Mouse (Mus musculus) bone marrow, adult 2 months (tissue): ENCODE data around the gene Ccdc77. TPM values are rescaled to one million over a fixed set of nuclear protein-coding genes. Genes with fewer than 3 reads are reported as not detected.

Experiments used
- H3K27ac ChIP-seq: fragments of 200-500 bp; 2 replicates; pipeline ENCODE4 v1.5.1; 2012; ENCODE audit warnings: low read depth, mild to moderate bottlenecking, control low read depth, inconsistent platforms, low read length; ENCODE audit not compliant: control insufficient read depth, poor library complexity, insufficient read depth
- H3K4me1 ChIP-seq: fragments of 200-500 bp; 2 replicates; pipeline ENCODE4 v1.6.1; 2011; ENCODE audit warnings: low read length; ENCODE audit not compliant: control insufficient read depth, insufficient read depth
- H3K4me3 ChIP-seq: fragments of 200-500 bp; replicated peaks from 2 replicates; pipeline ENCODE3; 2011; ENCODE audit warnings: mild to moderate bottlenecking, low read depth, low read length, control low read depth; ENCODE audit not compliant: control insufficient read depth
- CTCF ChIP-seq: fragments of 200-500 bp; IDR thresholded peaks from 2 replicates; pipeline ENCODE4 v1.5.1; 2011; ENCODE audit warnings: low read length, control low read depth; ENCODE audit not compliant: control insufficient read depth, insufficient read depth
- POLR2A ChIP-seq: fragments of 200-500 bp; IDR thresholded peaks from 2 replicates; pipeline ENCODE4 v1.6.1; 2011; ENCODE audit warnings: low read depth, mild to moderate bottlenecking, control low read depth, low read length, borderline replicate concordance; ENCODE audit not compliant: control insufficient read depth
- WGBS: fragments of 180-500 bp; shearing (Covaris S2); methylation state at CpG from one replicate; pipeline ENCODE4 v1.1.7; 2018; 5-methylcytosine and 5-hydroxymethylcytosine counted together
- polyA plus RNA-seq: library from polyadenylated mRNA; stranded (reverse); fragments of >200 nt; gene quantifications from 2 replicates; pipeline ENCODE4 v1.2.4, GENCODE M21; 2011; ENCODE audit warnings: low replicate concordance; ENCODE audit not compliant: missing spikeins, insufficient read depth, insufficient read length

Ccdc77 gene
- polyA plus RNA-seq, 1 experiment = 15.7 TPM

DNA sequence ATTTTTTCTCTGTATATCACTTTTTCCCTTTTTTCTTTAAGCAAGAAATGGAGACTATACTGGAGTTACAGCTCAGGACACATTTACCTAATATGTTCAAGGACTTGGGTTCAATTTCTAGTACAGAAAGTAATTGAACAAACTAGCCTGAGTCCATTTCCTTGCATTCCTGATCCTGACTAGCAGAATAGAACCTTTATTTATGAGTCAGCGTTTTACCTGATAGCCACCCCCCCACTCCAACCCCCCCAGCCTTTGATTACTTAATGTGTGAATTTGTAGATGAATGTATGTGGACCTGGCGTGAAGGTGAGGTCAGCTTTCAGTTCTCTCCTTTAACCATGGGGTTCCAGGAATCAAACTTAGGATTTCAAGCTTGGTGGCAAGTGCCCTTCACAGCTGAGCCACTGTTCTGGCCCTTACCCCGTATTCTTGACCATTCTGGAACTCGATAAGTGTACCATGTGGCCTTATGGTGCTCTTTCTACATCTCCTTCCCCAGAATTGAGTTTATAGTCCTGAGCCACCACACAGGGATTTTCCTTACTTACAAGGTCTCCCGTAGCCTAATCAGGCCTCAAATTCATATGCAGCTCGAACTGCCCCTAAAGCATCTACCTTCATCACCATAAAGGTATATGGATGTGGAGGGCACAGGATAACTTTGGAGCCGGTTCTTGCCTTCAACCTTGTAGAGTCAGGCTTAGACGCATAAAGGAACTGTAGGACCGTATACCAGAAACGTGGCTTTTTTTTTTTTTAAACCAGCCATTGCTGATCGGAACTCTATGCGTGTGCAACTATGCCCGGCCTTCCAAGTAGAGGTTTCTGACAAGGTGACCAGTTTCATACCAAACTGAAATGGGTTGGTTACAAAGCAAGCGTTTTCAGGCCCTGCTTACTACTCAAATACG is 1.1 kb downstream of the Ccdc77 start:
- 17% methylated on average over 15 of the region's 15 CpGs for WGBS

DNA sequence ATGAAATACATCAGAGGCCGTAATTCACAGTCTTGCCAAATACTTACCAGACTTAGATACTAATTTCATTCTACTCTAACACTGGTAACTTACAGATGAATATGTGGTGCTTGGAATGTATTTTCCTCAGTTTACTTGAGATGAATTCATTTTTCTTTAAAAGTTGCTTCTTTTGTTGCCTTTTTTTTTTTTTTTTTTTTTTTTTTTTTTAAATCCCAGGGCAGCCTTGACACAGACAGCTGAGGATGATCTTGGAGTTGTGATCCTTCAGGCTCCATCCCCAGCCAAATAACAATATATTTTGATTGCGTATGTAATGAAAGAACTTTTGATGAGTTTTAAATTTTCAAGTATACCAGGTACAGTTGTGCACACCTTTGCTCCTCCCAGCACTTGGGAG is 2.0 kb downstream of the Ccdc77 start:
- no peak for TF ChIP-seq CTCF
- no peak for TF ChIP-seq POLR2A
- 92% methylated on average over 2 of the region's 2 CpGs for WGBS
- H3K4me1 ChIP-seq = no peaks in the 10 kb centered on the region; the same call in 1 of the 2 replicates
- no peak overlapping the region for H3K4me3 ChIP-seq
- H3K27ac ChIP-seq = no peak overlapping the region

More for the DNA sequence above, 1.1 kb downstream of the Ccdc77 start:
- TF ChIP-seq CTCF = no peak
- no peak for TF ChIP-seq POLR2A
- Histone ChIP-seq H3K4me1 (no peaks in the 10 kb centered on the region; the same call in 1 of the 2 replicates), H3K27ac (peak overlapping the region; percentile 91), H3K4me3 (peak overlapping the region; percentile 67)

DNA sequence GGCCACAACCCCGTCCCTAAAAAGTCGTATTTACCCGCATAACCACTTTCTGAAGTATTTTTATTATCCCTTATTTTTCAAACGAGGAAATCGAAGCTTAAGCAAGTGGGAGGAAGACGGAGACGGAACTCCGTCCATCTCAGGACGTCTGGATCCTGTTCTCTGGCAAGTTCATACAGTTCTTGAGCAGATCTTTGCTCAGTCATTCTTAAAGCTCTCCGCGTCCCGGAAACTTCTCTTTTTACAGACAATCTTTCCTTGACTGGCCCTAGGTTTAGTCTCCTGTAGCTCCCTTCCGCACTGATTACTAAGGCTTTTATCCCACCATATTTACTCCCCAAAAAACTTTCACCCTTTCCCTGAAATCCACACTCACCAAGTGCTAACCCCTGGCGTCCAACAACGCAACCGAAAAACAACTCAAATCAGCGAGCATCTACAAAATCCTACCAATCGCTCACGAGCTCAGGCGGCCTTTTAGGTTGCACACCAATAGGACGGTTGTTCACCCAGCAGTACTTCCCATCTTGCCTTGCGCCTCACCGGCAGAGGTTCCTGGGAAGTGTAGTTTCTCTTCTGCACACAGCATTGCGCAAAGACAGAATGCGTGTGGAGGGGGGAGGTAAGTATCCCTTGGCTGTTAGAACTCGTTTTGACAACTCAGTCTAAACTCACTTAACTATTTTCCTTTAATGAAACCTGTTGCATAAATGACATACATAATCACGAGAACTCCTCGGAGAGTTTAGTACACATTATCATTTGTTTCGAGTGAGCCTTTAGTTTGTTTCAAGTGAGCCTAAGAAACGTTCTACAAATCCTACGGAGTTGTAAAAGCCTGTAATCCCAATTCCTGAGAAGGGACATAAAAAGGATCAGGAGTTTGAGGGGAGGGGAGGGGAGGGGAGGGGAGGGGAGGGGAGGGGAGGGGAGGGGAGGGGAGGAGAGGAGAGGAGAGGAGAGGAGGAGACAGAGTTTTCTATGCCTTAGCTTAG is 6.9 kb downstream of the Ccdc77 start:
- Histone ChIP-seq H3K4me3 (peak overlapping the region; percentile 81), H3K27ac (peak overlapping the region; percentile 41), H3K4me1 (no peaks in the 10 kb centered on the region; the same call in 1 of the 2 replicates)
- TF ChIP-seq POLR2A = no peak
- no peak for TF ChIP-seq CTCF
- WGBS = under 1% methylated on average over 31 of the region's 31 CpGs

- no peak for TF ChIP-seq POLR2A
- no peak for TF ChIP-seq CTCF
- Histone ChIP-seq H3K27ac (no peak overlapping the region; the same call in 1 of the 2 replicates), H3K4me1 (no peaks in the 10 kb centered on the region; the same call in 1 of the 2 replicates), H3K4me3 (peak overlapping the region; percentile 81)
- 18% methylated on average over 5 of the region's 5 CpGs for WGBS
Observed at GRCm38 (mm10) chr6:120356478-120356877, 7.7 kb downstream of the Ccdc77 start.

DNA sequence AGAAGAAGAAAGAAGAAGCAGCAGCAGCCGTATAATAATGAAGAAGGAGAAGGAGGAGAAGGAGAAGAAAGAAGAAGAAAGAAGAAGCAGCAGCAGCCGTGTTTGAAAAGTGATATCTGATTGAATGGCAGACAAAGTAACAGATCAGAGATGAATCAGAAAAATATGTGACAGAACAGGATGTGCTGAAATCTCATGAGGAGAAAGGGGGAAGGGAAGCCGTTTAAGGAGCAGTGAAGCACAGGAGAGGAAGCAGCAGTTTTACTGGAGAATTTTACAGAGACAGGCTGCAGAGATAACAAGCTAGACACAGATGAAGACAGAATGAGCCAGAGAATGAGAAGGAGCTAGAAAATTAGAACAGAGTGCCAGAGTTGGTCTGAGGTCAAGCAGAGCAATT is 15.2 kb downstream of the Ccdc77 start:
- H3K4me3 ChIP-seq = no peak overlapping the region
- no peak overlapping the region for H3K27ac ChIP-seq
- H3K4me1 ChIP-seq = no peaks in the 10 kb centered on the region
- TF ChIP-seq POLR2A = no peak
- TF ChIP-seq CTCF = no peak
- WGBS = 54% methylated on average over 3 of the region's 3 CpGs

GRCm38 (mm10) chr6:120343992-120344391 is 20.2 kb downstream of the Ccdc77 start:
- no peak overlapping the region for H3K4me3 ChIP-seq
- H3K27ac ChIP-seq = no peak overlapping the region
- TF ChIP-seq POLR2A (no peak), CTCF (no peak)
- WGBS = 72% methylated on average over 1 of the region's 1 CpGs
- H3K4me1 ChIP-seq = no peaks in the 10 kb centered on the region

GRCm38 (mm10) chr6:120332351-120332750 is 31.8 kb downstream of the Ccdc77 start:
- Histone ChIP-seq H3K4me1 (no peaks in the 10 kb centered on the region), H3K27ac (no peak overlapping the region), H3K4me3 (no peak overlapping the region)
- TF ChIP-seq CTCF (no peak), POLR2A (no peak)
- 63% methylated on average over 2 of the region's 2 CpGs for WGBS
